Mouse (Mus musculus) liver, postnatal 0 days (tissue): ENCODE measurements around the gene Grm4. TPM values are rescaled to one million over a fixed set of nuclear protein-coding genes. Genes with fewer than 3 reads are reported as not detected.

Source experiments
- ATAC-seq: fragments of 200-750 bp; cut with Nextera tagmentation; 2 replicates; pipeline ENCODE4 v1.8.0; 2017; ENCODE audit warnings: mild to moderate bottlenecking, moderate library complexity
- DNase-seq: peaks from one replicate; pipeline ENCODE4 v3.0.0-alpha.2; 2016
- H3K27ac ChIP-seq: fragments of 300-500 bp; sonication (generic); 2 replicates; pipeline ENCODE4 v1.5.1; 2014; ENCODE audit warnings: antibody characterized with exemption, moderate library complexity, mild to moderate bottlenecking, low read depth
- H3K27me3 ChIP-seq: fragments of 300-500 bp; sonication (generic); 2 replicates; pipeline ENCODE4 v1.6.1; 2014; ENCODE audit warnings: low read length, control low read depth, mixed read lengths; ENCODE audit not compliant: insufficient read depth
- H3K36me3 ChIP-seq: fragments of 300-500 bp; sonication (generic); replicated peaks from 2 replicates; pipeline ENCODE4 v1.6.1; 2014; ENCODE audit warnings: mild to moderate bottlenecking, control low read depth, low read length, moderate library complexity, mixed read lengths; ENCODE audit not compliant: insufficient read depth
- H3K4me1 ChIP-seq: fragments of 300-500 bp; sonication (generic); 2 replicates; pipeline ENCODE4 v1.6.1; 2014; ENCODE audit warnings: antibody characterized with exemption, mild to moderate bottlenecking, control low read depth; ENCODE audit not compliant: insufficient read depth
- H3K4me2 ChIP-seq: fragments of 300-500 bp; sonication (generic); 2 replicates; pipeline ENCODE4 v1.6.1; 2014; ENCODE audit warnings: low read depth, mild to moderate bottlenecking, low read length, moderate library complexity, mixed read lengths
- H3K4me3 ChIP-seq: fragments of 300-500 bp; sonication (generic); 2 replicates; pipeline ENCODE4 v1.5.1; 2014; ENCODE audit warnings: low read depth, low read length
- H3K9ac ChIP-seq: fragments of 300-500 bp; sonication (generic); replicated peaks from 2 replicates; pipeline ENCODE4 v1.6.1; 2014; ENCODE audit warnings: mild to moderate bottlenecking, moderate library complexity
- H3K9me3 ChIP-seq: fragments of 300-500 bp; sonication (generic); 2 replicates; pipeline ENCODE4 v1.6.1; 2016; ENCODE audit warnings: mild to moderate bottlenecking, control low read depth, low read length, mixed read lengths
- CTCF ChIP-seq: sonication (generic); IDR thresholded peaks from 2 replicates; pipeline ENCODE4 v1.5.1; 2016; ENCODE audit warnings: antibody characterized with exemption, low read depth
- EP300 ChIP-seq: IDR thresholded peaks from 2 replicates; pipeline ENCODE4 v1.6.1; 2016; ENCODE audit warnings: antibody characterized with exemption, low read depth, mild to moderate bottlenecking
- WGBS: fragments of 180-500 bp; shearing (Covaris S2); extraction: QIAGEN DNeasy Blood & Tissue Kit; methylation state at CpG from one replicate; pipeline ENCODE4 v1.1.7; 2014; ENCODE audit not compliant: insufficient replicate concordance; 5-methylcytosine and 5-hydroxymethylcytosine counted together
- polyA plus RNA-seq: library from polyadenylated mRNA; unstranded; fragments of >200 nt; fragmentation: Nextera tagmentation; extraction: Ambion mirVana; gene quantifications from 2 replicates; pipeline ENCODE4 v1.2.1, GENCODE M21; 2015

Grm4 gene
- polyA plus RNA-seq, 1 experiment from 2014 or later: not detected

DNA sequence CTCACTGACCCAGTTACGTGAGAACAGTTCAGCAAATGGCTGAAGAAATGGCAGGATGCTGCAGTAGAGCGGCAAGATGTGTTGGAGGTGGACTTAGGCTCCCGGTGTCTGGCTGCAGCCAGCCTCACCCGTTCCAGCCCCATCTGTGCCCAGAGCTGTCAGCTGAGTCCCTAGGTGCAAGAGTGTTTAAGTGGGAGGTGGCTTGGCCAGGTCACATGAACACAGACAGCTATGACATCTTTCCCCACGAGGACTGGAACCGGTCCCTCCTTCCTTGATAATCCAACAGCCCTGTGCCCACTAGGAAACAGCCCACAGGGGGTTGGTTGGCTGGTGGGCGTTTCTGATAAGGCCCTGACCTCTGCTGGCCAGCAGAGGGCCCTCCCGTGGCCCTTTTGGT, 6.8 kb upstream of the Grm4 start:
- Histone ChIP-seq H3K4me2 (no peak overlapping the region), H3K4me1 (0 out of 2 replicates have a peak, but pooled peaks cover 3% of the 10 kb centered on the region), H3K4me3 (no peak overlapping the region), H3K27me3 (no peaks in the 10 kb centered on the region), H3K9ac (no peak overlapping the region), H3K9me3 (no peaks in the 10 kb centered on the region), H3K27ac (no peak overlapping the region), H3K36me3 (no peaks in the 10 kb centered on the region)
- TF ChIP-seq CTCF (peak; percentile 25; the same call in 1 of the 2 replicates), EP300 (no peak)
- ATAC-seq (no peak), DNase-seq (no peak)
- WGBS: 57% methylated on average over 8 of the region's 8 CpGs

DNA sequence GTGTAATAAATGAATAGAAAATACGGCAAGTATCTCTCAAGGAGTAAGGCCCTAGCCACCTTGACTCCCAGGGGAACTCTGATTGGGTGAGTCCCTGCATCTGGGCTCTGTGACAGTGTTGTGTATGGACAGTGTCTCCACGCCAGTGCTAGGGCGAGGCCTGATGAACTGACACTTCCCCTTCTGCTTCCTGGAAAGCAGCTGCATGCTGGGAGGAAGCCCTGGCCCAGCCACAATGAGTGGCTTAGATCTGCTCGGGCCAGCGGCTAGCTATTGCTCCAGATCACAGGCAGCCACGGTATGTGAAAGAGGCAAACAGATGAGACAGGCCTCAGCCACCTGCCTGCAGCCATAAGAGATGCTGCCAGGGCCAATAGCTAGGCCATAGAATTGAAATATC, 6.0 kb upstream of the Grm4 start:
- DNase-seq: peak; percentile 55
- no peak overlapping the region for H3K4me3 ChIP-seq
- peak; percentile 23; the same call in 1 of the 2 replicates for ATAC-seq
- H3K36me3 ChIP-seq: no peaks in the 10 kb centered on the region
- H3K27me3 ChIP-seq: no peaks in the 10 kb centered on the region
- no peak overlapping the region for H3K4me2 ChIP-seq
- 26% methylated on average over 6 of the region's 6 CpGs for WGBS
- TF ChIP-seq EP300 (no peak), CTCF (no peak)
- 0 out of 2 replicates have a peak, but pooled peaks cover 3% of the 10 kb centered on the region for H3K4me1 ChIP-seq
- no peaks in the 10 kb centered on the region for H3K9me3 ChIP-seq
- H3K9ac ChIP-seq: no peak overlapping the region
- peak overlapping the region; percentile 23; the same call in 1 of the 2 replicates for H3K27ac ChIP-seq

DNA sequence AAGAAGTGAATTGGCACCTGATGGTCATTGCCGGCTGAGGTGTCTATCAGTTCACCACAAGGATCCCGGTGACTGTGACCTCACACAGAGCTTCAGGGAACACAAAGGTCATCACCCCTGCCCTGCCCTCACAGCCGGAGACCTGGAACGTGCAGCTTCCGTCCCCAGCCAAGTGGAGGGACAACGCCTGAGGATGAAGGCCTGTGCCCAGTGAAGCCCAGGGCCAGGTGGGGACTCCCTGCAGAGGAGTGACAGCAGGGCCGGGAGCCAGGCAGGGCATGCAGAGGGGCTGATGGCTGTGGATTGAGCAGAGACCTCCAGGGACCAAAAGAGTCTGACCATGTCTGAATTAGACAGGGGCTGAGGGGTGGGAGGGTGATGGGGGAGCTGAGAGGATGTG, 1.9 kb upstream of the Grm4 start:
- 53% methylated on average over 7 of the region's 7 CpGs for WGBS
- DNase-seq: no peak
- H3K27ac ChIP-seq: no peak overlapping the region

DNA sequence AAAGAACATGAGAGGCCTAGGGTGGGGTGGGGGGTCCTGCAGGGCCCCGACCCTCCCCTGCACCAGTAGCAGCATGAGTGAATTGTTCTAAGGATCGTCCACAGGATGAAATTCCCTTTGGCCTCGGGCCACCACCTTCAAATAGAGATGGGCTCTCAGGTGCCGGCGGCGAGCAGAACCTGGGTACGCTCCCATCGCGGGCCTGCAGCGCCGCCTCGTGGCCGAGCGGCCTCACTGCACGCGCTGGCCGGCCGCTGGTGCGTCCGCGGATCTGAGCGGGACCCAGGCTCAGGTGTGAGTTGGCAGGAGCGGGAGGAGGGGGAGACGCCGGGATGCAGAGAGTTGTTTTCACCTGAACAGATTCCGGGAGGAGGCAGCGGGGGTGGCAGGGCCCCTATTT, 646 bp downstream of the Grm4 start:
- under 1% methylated on average over 27 of the region's 27 CpGs for WGBS
- Histone ChIP-seq H3K9ac (no peak overlapping the region), H3K27ac (no peak overlapping the region), H3K4me3 (no peak overlapping the region), H3K36me3 (no peaks in the 10 kb centered on the region), H3K4me2 (no peak overlapping the region), H3K27me3 (peaks cover 28% of the 10 kb centered on the region), H3K9me3 (no peaks in the 10 kb centered on the region), H3K4me1 (no peaks in the 10 kb centered on the region)
- DNase-seq: peak; percentile 78
- ATAC-seq: peak; percentile 62; the same call in 1 of the 2 replicates
- TF ChIP-seq EP300: no peak
- peak; percentile 98 for TF ChIP-seq CTCF

More for the DNA sequence above, 1.9 kb upstream of the Grm4 start:
- H3K4me1 ChIP-seq: no peaks in the 10 kb centered on the region
- H3K27me3 ChIP-seq: peaks cover 21% of the 10 kb centered on the region
- no peak for ATAC-seq
- H3K36me3 ChIP-seq: no peaks in the 10 kb centered on the region
- no peaks in the 10 kb centered on the region for H3K9me3 ChIP-seq
- TF ChIP-seq EP300 (no peak), CTCF (no peak)
- H3K9ac ChIP-seq: no peak overlapping the region
- no peak overlapping the region for H3K4me3 ChIP-seq
- no peak overlapping the region for H3K4me2 ChIP-seq

DNA sequence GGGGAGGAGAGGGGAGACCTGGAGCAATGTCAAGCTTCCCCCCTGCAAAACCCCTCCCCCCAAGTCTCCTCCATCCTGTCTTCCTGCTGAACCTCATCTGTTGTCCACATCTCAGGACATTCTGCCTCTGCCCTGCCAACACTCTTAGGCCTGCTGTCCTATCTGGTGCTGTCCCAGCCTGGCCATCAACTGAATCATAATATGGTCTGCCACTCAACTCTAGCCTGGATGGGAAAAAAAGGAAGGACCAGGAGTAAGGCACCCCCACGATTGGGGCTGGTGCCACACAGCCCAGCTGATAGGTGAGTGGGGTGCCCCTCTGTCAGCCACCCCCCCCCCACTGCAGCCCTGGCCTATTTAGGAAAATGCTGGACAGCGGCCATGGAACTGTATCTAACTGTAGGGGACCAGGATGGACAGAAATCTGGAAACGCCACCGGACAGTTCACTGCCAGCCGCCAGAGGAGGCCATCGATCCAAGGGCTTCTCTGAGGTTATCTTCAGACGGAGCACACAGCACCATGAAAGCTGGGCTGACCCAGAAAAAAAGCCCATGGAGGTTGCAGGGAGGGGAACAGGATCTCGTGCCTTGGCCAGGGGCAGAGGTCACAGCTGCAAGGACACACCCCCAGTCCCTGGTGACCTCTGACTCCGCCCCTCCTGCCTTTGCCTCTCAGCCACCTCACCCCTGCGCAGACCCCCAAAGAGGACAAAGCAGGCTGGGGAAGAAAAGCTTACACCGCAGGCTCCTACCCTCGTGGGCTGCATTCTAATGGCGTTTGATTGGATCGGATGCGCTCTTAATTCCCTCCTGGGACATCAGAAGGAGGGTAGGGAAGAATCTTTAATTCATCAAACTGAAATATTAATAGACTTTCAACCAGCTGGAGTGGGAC, 2.3 kb downstream of the Grm4 start:
- H3K27me3 ChIP-seq: peaks cover 44% of the 10 kb centered on the region
- TF ChIP-seq CTCF (no peak), EP300 (no peak)
- H3K9me3 ChIP-seq: no peaks in the 10 kb centered on the region
- DNase-seq: no peak
- no peaks in the 10 kb centered on the region for H3K4me1 ChIP-seq
- 51% methylated on average over 15 of the region's 15 CpGs for WGBS
- no peak overlapping the region for H3K9ac ChIP-seq
- H3K36me3 ChIP-seq: no peaks in the 10 kb centered on the region
- no peak overlapping the region for H3K4me3 ChIP-seq
- H3K4me2 ChIP-seq: no peak overlapping the region
- no peak overlapping the region for H3K27ac ChIP-seq
- no peak for ATAC-seq

DNA sequence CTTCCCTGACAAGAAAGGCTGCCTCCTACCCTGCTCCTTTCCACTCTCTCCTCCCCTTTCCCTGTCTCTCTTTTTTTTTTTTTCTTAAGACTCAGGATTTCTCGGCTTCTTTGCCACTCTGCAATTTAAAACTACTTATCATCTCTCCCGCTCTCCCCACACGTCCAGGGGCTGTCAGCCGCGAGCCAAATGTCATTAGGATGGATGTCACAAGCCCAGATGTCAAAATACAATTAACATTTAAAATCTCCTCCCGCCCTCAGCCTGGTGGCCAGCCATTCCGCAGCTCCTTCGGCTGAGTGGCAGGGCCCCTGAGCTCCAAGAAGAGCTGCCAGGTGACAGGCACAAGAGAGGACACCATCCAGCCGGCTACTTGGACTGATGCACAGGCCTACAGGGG, 2.9 kb downstream of the Grm4 start:
- no peak for DNase-seq
- Histone ChIP-seq H3K36me3 (no peaks in the 10 kb centered on the region), H3K27me3 (peaks cover 50% of the 10 kb centered on the region), H3K4me3 (no peak overlapping the region), H3K9ac (no peak overlapping the region), H3K9me3 (no peaks in the 10 kb centered on the region), H3K27ac (no peak overlapping the region), H3K4me2 (no peak overlapping the region), H3K4me1 (no peaks in the 10 kb centered on the region)
- TF ChIP-seq CTCF: no peak
- no peak for TF ChIP-seq EP300
- ATAC-seq: no peak
- WGBS: 52% methylated on average over 9 of the region's 9 CpGs
